Mouse (Mus musculus) ovary, postnatal 36 days (tissue): ENCODE data around the gene P3h2.
A peak's percentile ranks its signal among the peaks of the same experiment; 100 is the strongest.

ENCODE experiments used
- DNase-seq: peaks from one replicate; pipeline ENCODE4 v3.0.0; 2022; ENCODE audit warnings: low spot score, mixed read lengths

The P3h2 gene

DNA sequence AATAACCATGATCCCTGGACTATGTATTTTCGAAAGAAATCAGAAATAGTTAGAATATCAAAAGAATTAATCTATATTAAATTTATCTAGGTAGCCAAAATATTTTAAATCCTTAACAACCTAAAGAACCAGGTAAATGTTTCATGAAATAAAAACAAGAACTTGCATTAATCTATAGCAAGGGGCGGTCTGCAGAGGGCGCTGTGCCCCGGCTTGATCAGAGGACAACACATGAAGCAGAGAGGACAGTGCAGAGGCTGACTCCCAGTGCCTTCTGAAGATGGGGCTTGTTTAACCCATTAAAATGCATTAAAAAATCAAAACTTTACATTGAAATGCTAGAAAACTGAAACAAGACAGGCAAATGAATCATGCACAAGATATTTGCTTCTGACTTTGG lies 121.9 kb downstream of the P3h2 start:
- DNase-seq, result peak; percentile 9

DNA sequence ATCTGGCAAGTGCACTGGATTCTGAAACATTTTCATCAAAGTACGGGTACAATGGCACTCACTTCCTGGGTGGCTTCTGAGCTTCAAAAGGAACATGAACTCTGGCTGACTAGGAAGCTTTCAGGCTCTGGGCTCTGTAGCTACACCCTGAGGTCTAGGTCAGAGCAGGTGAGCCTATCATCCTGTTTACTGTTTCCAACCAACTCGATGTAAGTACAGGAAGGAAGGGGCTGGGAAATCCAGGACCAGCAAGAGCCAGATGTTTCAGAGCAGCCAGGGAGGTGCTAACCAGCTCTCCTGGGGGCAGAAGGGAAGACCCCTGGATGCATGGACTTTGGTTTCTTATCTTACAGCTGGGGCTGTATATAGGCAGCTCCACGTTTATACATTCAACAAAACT lies 126.5 kb downstream of the P3h2 start:
- DNase-seq, result no peak

DNA sequence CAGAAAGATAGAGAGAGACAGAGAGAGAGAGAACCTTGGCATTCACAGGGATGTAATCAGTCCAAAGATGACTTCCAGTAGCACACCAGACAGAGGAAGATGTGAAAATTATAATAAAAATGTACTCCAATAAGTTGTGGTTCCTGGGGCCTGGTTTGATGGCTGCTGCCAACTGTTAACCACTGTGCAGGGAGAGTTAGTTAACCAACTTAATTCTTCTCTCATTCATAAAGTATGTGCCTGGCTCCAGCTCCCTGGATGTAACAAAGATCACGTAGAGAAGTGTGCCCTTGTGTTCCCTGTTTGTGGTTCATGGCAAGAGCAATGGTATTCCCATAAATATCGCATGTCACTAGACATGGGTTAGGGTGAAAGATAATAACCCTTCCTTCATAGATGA lies 128.4 kb downstream of the P3h2 start:
- DNase-seq, result no peak

DNA sequence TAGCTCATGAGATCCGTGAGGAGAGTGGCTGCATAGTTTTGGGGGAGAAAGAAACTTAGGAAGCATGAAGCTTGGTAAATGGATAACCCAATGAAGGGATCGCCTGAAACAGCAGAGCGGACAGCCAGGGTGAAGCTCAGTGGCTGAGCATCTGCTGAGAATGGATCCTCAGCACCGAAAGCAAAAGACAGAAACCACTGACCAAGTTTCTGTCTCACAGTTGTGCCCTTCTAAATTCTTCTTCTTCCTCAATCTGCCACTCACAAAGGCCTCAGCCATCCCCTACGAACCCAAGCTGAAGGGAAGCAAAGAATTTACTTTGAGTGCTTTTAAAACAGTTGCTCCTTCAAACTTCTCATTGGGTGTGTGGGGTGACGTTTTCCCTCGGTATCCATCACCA lies 134.3 kb downstream of the P3h2 start:
- DNase-seq, result no peak

DNA sequence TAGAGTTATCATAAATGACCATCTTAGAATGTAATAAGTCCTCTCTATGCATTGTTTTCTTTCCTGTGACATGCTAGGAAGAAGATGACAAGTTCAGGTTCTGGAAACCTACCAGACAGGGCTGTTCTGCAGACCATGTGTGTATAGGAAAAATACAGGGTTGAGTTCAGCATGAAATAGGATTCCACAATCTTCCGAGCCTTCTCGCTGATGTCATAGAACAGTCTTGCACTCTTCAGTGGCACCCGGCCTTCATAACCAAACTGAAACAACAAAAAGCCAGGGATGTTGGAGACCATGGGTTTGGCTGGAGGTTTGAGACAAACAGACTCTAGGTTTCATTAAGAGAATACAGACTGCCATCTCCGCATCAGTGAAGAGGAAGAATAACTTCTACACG lies 134.9 kb downstream of the P3h2 start:
- no peak for DNase-seq

DNA sequence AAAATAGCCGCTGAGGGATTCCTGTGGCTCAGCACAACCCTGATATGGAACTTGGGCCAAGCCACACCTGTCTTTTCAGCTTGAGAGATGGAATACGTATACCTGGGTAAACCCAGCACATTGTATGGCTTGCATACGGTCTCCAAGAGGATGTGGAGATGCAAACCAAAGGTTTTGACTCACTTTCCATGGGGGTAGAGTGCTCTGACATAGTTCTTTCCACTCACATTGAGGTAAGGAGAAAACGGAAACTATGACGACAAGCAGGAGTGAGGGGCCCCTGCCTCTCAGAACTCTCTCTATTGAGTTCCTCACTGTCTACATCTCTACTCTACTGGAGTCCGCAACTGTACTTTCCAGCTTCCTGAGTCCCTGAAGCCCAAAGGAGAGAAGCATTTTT lies 135.4 kb downstream of the P3h2 start:
- no peak for DNase-seq

DNA sequence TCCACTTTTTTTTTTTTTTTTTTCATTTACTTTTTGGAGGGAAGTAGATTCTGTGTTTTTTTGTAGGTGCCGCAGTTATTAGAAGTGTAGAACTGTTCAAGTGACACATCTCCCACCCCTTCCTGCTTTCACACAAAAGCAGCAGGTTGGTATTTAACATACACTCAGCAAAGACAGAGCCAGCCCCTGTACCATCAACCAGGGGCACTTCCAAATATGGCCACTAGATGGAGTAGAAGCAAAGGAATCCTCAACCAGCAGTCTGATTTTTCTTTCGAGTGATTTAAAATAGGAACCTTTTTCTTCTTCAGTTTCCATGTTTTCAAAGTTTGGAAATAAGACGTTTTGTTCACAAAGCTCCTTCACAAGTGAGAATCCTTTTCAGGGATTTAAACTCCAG lies 138.3 kb downstream of the P3h2 start:
- DNase-seq, result peak; percentile 8

DNA sequence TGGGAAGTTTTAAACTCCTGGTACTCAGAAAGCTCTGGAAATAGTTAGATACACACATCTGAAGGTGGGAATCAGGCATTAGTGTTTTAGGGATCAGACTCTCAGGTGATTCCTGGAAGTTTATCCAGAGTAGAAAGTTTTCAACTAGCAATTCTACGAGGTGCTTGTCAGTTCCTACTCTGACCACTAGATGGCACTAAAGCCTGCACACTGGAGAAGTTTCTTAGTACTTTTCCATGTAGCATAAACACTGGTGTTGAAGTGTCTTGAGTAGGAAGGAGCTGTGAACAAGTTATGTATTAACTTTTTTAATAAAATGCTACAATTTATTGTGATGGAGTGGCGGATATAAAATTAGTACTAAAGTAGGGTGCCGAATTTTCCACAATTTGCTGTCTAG lies 141.7 kb downstream of the P3h2 start:
- no peak for DNase-seq

DNA sequence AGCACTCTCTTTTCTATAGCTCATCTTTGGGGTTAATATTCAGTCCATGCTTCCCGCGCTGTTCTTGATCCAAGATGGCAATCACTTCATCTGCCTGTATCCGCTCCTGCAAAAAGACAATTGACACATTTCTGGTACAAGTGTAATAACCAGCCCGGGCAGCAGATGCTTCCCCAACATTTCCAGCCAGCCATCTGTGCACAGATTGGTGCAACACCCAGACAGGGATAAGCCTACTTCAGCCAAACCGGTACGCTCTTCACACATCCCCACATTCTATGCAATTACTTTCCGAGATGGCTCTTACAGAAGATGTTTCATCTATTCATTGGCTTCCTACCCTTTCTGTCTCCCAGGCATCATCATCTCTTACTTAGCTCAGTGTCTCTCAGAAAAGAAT lies 145.2 kb downstream of the P3h2 start:
- DNase-seq, result no peak

DNA sequence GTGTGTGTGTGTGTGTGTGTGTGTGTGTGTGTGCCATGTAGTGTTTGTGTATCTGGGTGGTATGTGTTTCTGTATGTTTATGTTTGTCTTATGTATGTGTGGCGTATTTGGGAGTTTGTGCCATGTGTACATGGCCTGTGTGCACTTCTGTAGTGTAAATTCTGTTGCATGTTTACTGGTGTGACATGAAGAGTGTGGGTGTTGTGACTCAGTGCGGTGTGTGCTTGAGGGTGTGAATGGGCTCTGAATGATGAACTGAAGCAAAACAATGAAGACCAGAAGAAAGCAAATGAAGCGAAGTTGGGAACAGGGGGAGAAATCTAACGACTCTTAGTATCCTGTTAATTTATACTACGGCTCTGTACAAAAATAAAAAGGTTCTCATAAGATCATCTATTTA lies 145.7 kb downstream of the P3h2 start:
- no peak for DNase-seq

DNA sequence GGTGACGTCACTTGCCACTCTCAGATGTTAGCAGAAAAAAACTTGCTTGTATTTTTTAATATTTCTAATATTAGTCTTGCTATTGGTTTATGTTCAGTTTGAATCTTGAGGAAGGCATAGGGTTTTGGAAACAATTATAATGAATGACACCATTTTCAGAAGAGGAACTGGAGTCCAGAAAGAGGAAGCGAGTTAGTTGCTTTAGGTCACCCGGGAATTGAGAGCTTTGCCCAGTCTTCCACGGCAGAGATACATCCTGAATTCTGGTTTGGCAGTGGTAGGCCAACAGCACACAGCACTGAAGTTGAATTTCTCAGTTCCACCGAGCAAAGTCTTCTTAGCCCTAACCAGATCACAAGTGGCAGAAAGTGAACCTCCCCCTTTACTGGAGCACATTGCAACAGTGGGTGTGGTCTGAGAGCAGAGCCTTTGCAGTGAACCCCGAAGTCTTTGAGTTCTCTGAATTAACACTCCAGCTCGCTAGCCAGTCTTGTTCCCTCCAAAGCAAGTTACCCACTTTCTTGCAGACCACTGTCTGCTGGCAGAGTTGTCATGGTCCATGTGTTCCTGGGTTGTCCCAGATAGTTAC lies 146.8 kb downstream of the P3h2 start:
- no peak for DNase-seq

DNA sequence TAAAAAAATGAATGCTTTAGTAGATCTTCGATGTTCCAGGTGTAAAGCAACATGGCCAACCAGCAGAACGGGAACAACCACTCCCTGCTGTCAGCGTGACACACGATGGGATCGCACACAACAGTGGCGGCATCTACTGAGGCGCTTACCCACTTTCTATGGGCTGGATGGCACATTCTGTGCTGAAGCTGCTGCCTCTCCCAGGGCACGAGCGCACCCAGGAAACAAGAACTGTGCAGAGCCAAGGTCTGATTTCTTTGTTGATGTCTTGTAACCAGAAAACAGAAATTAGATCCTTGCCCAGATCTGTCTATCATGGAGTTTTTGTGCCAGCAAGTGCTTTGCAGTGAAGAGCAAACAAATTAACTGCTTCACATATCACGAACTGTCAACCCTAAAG lies 147.4 kb downstream of the P3h2 start:
- DNase-seq, result no peak

DNA sequence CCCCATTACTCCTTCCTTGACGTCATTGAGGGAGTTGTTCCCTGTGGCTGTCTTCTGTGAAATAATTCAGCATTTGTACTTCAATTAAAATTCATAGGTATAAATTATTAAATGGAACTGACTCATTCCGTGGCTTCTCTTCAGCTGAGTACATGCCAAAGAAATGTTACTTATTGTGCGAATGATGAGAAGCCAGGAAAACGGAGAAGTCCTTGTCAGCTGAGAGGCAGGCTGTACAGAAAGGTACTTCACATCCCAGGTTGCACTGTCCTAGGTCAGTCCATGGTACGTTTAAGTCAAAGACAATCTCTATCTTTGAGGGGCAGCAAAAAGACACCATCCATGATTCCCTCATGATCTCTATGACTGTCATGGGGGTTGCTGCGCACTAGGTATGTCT lies 148.8 kb downstream of the P3h2 start:
- no peak for DNase-seq

DNA sequence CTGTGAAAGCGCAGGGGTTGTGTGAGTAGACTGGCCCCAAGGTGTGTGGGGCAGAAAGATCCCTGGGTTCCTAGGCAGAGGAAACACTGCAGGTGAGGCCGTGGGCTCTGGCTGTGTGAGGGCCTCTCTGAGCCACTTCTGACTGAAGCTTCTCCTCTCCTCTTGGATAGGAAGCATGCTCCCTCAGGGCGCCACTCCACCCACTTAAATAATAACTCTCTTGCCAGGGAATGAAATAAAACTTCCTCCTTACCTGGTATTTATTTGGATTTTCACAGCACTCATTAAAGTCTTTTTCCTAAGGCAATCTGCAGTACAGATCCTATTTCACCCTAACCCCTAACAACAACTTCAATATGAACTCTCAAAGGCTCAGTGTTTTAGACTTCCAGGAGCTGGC lies 151.0 kb downstream of the P3h2 start:
- no peak for DNase-seq

DNA sequence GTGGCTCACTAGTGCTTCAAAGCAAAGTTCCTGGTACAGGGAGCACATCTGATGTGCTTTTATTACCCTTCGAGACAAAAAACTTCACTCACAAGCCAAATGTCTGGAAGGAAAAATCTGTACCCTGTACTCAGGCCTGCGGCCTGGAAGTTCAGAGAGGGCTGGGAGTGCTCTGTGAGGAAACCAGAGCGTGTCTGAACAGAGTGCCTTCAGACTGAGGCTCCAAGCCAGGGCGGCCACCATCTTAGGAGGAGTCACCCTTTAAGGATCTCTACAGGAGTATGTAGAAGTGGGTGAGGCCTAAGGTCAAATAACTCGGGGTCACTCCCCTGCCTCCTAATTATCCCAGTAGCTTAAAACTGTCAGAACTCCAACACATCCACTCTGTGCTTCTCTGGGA lies 152.2 kb downstream of the P3h2 start:
- no peak for DNase-seq

DNA sequence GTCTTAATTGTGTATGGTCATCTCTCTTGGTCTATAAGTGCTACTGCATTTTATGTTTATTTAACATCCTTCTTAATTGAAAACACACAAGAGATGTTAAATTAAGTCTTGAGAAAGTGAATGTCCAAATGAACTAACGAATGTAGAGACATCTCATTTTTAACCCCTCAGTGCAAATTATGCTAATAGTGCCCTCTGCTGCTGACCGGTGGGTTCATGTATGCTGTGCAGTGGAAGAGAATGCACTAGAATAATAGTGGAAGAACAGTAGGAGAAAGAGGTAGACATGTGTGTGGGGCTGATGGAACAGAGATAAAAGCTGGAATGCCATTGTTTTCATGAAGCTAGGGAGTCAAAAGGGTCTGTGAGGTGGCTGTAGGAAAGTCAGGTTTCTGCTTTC lies 153.6 kb downstream of the P3h2 start:
- peak; percentile 30 for DNase-seq

DNA sequence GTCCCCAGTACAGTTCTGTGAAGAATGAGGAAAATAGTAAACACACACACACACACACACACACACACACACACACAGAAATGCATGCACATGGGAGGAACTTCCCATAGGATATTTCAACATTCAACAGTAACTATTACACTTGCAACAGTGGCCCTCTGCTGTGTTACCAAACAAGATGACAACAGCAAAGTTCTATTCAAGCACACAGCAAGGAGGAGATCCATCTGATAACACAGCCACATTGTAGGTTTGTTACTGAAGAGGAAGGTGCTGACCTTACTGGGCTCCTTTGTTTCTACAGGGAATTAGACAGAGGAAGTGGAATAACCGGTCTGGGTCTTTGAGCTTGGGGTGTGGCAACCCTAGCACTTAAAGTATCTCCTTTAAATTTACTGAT lies 157.5 kb downstream of the P3h2 start:
- no peak for DNase-seq

DNA sequence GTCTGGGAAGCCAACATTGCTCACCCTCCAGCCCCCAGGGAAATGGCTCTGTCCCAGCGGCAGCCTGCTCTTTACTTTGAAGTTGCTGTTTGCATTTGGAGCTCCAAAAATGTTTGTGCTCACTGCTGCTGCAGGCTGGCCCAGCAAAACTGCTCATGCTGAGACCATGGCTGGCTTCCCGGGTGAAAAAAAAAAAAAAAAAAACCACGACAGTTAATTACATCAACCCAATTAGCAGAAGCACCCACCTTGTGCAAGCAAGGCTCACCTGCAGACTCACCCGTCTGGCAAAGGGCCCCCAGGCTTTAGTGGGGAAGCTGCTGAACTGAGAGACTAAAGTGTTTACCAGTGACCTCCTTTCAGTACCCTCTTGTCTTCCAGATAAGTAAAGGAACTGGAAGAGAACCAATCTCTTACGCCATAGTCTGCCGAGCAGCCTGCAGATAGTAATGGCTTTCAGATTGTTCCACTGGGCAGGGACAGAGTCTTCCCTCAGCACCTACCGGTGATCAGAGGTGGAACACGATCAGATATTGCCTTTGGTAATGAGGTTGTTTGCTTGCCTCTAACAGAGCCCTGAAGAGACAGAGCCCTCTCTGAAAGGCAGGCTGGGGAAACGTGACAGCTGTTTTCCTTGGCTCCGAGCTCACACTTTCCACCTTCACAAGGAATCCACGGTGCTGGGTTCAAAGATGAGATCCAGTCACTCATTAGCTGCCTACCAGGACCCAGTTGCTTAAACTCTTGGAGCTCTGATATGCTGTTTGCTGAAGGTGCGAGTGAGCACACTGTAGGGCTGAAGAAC lies 160.2 kb downstream of the P3h2 start:
- peak; percentile 10 for DNase-seq

DNA sequence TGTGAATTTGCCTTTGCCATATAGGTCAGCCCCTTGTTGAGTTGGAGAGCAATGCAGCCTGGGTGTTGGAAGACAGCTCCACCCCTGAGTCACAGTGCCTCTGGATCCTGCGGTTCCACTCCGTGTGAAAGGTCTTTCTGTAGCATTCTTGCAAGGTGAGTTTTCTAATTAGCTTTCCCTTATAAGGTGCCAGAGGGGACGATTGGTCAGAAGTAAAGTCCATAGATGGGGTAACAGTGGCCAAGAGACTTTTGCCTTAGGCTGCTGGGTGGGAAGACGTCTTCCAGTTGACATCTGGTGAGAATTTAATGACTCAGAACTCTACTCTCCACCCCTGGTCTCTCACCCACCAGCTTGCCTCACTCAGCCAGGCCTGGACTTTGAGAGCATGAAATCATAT lies 163.3 kb downstream of the P3h2 start:
- DNase-seq, result no peak

DNA sequence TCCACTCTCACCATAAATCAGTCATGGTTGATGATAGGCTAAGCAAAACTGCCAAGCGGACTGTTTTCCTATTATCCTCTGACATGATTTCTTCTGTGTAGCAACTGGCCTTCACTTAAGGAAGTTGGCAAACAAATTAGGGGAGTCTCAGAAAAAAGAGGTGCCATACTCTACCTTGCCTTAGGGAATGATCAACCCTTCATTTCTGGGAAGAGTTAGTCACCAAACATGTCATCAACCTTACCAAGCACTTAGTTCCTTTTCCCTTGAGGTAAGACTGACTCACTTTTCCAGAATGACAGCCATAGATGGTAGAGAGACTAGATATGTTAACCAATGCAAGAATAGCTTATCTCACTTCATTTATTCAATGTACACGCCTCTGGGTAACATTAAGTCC lies 171.4 kb downstream of the P3h2 start:
- DNase-seq, result no peak

DNA sequence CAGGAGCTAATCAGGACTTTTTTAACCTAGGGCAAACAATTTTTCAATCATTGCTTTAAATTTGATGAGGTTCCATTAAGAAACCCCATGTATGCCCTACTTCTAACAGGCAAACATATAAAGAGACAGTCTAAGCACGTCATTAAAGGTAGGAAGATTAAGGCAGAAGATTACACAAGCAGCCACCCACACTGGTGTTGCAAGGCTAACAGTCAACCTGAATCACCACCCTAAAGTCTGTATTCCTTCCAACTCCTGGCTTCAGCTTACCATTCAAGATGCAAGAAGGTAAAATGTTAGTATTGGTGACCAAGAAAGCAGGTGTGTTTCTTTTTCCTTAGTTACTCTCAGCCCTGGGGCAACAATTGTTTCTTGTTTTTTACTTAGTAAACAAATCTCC lies 193.4 kb downstream of the P3h2 start:
- DNase-seq, result no peak
